ENCODE assay signal across 24 mouse cellular contexts in the genomic region with DNA sequence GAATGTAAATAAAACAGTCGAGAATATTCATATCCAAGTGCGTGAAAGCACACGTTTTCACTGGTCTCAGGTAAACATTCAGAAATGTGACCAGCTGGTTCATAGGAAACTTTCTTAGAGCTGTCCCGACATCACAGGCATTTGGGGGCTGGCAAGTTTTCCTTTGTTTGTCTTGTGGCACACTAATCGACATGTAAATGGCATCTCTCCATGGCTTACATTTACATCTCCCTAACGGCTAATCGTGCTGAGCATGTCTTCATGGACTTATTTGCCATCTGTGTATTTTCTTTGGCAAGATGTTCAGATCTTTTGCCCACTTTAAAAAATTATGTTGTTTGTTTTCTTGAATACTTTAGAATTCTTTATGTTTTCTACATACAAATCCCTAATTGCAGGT. TPM values are rescaled to one million over a fixed set of nuclear protein-coding genes. Genes with fewer than 3 reads are reported as not detected.
A peak's percentile ranks its signal among the peaks of the same experiment; 100 is the strongest.
DNase-seq lines count a peak whose midpoint lies in the region; ATAC-seq and TF ChIP-seq lines count a peak whose summit lies in the region.
"Had no signal": no experiment of that assay in that cellular context is flagged by ENCODE, and none has a peak within 500 bp of the region (broad histone marks: within the 10 kb centered on the region; RNA-seq: fewer than 3 reads in every experiment).

No protein-coding gene starts in this region.

- no peak overlapping the region for H3K27ac ChIP-seq in forebrain, embryonic 14.5 days (ENCODE audit: low read depth, low read length)
- H3K27ac ChIP-seq in forebrain, embryonic 13.5 days = no peak overlapping the region
- H3K27ac ChIP-seq in forebrain, postnatal 0 days (ENCODE audit: low read depth, low read length) = no peak overlapping the region
- H3K27ac ChIP-seq in forebrain, embryonic 16.5 days (ENCODE audit: low read length) = no peak overlapping the region
- H3K27ac ChIP-seq in layer of hippocampus, adult 2 months = no peak overlapping the region

- no peak overlapping the region for H3K4me3 ChIP-seq in forebrain, embryonic 14.5 days (ENCODE audit: low read depth, low read length)
- no peak overlapping the region for H3K4me3 ChIP-seq in forebrain, embryonic 13.5 days
- no peak overlapping the region for H3K4me3 ChIP-seq in forebrain, postnatal 0 days (ENCODE audit: low read depth, low read length)
- no peak overlapping the region for H3K4me3 ChIP-seq in forebrain, embryonic 16.5 days (replicated peaks; ENCODE audit: low read length)
- no peak overlapping the region for H3K4me3 ChIP-seq in layer of hippocampus, adult 2 months

- H3K4me1 ChIP-seq in forebrain, embryonic 14.5 days (ENCODE audit: control insufficient read depth, insufficient read depth, low read length) = no peaks in the 10 kb centered on the region
- H3K4me1 ChIP-seq in forebrain, embryonic 13.5 days = no peaks in the 10 kb centered on the region
- H3K4me1 ChIP-seq in forebrain, postnatal 0 days (ENCODE audit: insufficient read depth) = no peaks in the 10 kb centered on the region
- H3K4me1 ChIP-seq in forebrain, embryonic 16.5 days (replicated peaks; ENCODE audit: control insufficient read depth, insufficient read depth, low read length) = 0 out of 2 replicates have a peak, but pooled peaks cover 2% of the 10 kb centered on the region

- ATAC-seq in forebrain, embryonic 14.5 days = no peak
- ATAC-seq in forebrain, embryonic 13.5 days = no peak
- ATAC-seq in forebrain, postnatal 0 days = no peak
- no peak for ATAC-seq in forebrain, embryonic 16.5 days
- ATAC-seq: activated CD4-positive, CD25-positive, alpha-beta regulatory T cell, adult 4 months; CD4-positive, CD25-positive, alpha-beta regulatory T cell, adult 4 months; Patski had no signal

- WGBS in forebrain, embryonic 14.5 days = 55% methylated on average over 7 of the region's 7 CpGs
- WGBS in forebrain, embryonic 13.5 days = 67% methylated on average over 7 of the region's 7 CpGs
- 46% methylated on average over 7 of the region's 7 CpGs for WGBS in forebrain, postnatal 0 days
- 47% methylated on average over 7 of the region's 7 CpGs for WGBS in forebrain, embryonic 16.5 days

- TF ChIP-seq CTCF in forebrain, postnatal 0 days (IDR thresholded peaks at IDR 0.05; ENCODE audit: low read depth) = no peak
- no peak for TF ChIP-seq CTCF in brain, embryonic 14.5 days (IDR thresholded peaks at IDR 0.05; ENCODE audit: borderline replicate concordance, extremely low read depth, insufficient read depth, insufficient read length)
- no peak for TF ChIP-seq CTCF in layer of hippocampus, adult 2 months (conservative IDR thresholded peaks at IDR 0.05)

- no peaks in the 10 kb centered on the region for H3K27me3 ChIP-seq in forebrain, embryonic 14.5 days (replicated peaks; ENCODE audit: control insufficient read depth, insufficient read depth, low read length)
- H3K27me3 ChIP-seq in forebrain, embryonic 13.5 days = no peaks in the 10 kb centered on the region
- no peaks in the 10 kb centered on the region for H3K27me3 ChIP-seq in forebrain, postnatal 0 days (ENCODE audit: insufficient read depth, low read length)
- H3K27me3 ChIP-seq in forebrain, embryonic 16.5 days (replicated peaks; ENCODE audit: control insufficient read depth, insufficient read depth, low read length) = no peaks in the 10 kb centered on the region
- H3K27me3 ChIP-seq: CH12.LX, Patski had no signal

- no peaks in the 10 kb centered on the region for H3K36me3 ChIP-seq in forebrain, embryonic 14.5 days (ENCODE audit: control insufficient read depth, insufficient read depth, low read length)
- H3K36me3 ChIP-seq in forebrain, embryonic 13.5 days (ENCODE audit: poor library complexity, severe bottlenecking) = no peaks in the 10 kb centered on the region
- no peaks in the 10 kb centered on the region for H3K36me3 ChIP-seq in forebrain, postnatal 0 days (ENCODE audit: insufficient read depth)
- H3K36me3 ChIP-seq in forebrain, embryonic 16.5 days (ENCODE audit: control insufficient read depth, insufficient read depth) = no peaks in the 10 kb centered on the region
- H3K36me3 ChIP-seq: G1E had no signal

- H3K4me2 ChIP-seq in forebrain, embryonic 14.5 days (ENCODE audit: low read length) = no peak overlapping the region
- no peak overlapping the region for H3K4me2 ChIP-seq in forebrain, embryonic 13.5 days
- H3K4me2 ChIP-seq in forebrain, postnatal 0 days (ENCODE audit: low read depth) = no peak overlapping the region
- no peak overlapping the region for H3K4me2 ChIP-seq in forebrain, embryonic 16.5 days (ENCODE audit: low read length)

- H3K9ac ChIP-seq in forebrain, embryonic 14.5 days (ENCODE audit: low read length) = no peak overlapping the region
- no peak overlapping the region for H3K9ac ChIP-seq in forebrain, embryonic 13.5 days
- no peak overlapping the region for H3K9ac ChIP-seq in forebrain, postnatal 0 days
- H3K9ac ChIP-seq in forebrain, embryonic 16.5 days (replicated peaks; ENCODE audit: low read depth, low read length) = no peak overlapping the region

- 0 out of 2 replicates have a peak, but pooled peaks cover 2% of the 10 kb centered on the region for H3K9me3 ChIP-seq in forebrain, embryonic 14.5 days (replicated peaks; ENCODE audit: control insufficient read depth, low read length)
- H3K9me3 ChIP-seq in forebrain, embryonic 13.5 days (replicated peaks) = 0 out of 2 replicates have a peak, but pooled peaks cover 2% of the 10 kb centered on the region
- H3K9me3 ChIP-seq in forebrain, postnatal 0 days (ENCODE audit: low read length) = 0 out of 2 replicates have a peak, but pooled peaks cover 4% of the 10 kb centered on the region
- H3K9me3 ChIP-seq in forebrain, embryonic 16.5 days (ENCODE audit: control insufficient read depth, low read length) = no peaks in the 10 kb centered on the region

- peak; percentile 64 for DNase-seq in forebrain, embryonic 14.5 days (ENCODE audit: low spot score)
- DNase-seq in forebrain, postnatal 0 days = peak; percentile 41
- DNase-seq in brain, embryonic 14.5 days (ENCODE audit: low read depth) = peak; percentile 72
- DNase-seq in layer of hippocampus, adult 2 months (ENCODE audit: low spot score in 2 of 2) = no peak
- DNase-seq: adrenal gland, adult 2 months; adrenal gland, adult 8-10 months; adrenal gland, postnatal 10 days; adrenal gland, postnatal 14 days; adrenal gland, postnatal 25 days; adrenal gland, postnatal 36 days; B cell, adult 2 months; cerebellum, adult 11 months; cerebellum, adult 11-12 months; cerebellum, adult 18-20 months; cerebellum, adult 2 months had no signal

- no peak for TF ChIP-seq POLR2A in brain, embryonic 14.5 days (IDR thresholded peaks at IDR 0.05; ENCODE audit: borderline replicate concordance, extremely low read depth, insufficient read depth, insufficient read length, poor library complexity, severe bottlenecking)

RNA-seq across cellular contexts. Expression of a gene that starts 49.2 kb away (rescaled TPM):
- polyA plus RNA-seq in forebrain, embryonic 14.5 days (2014; fragmentation: Nextera tagmentation; extraction: Ambion mirVana) = 3.0 TPM in 2 replicates
- polyA plus RNA-seq in forebrain, embryonic 13.5 days (2015; fragmentation: Nextera tagmentation; extraction: Ambion mirVana) = 2.2 and 2.3 TPM in 2 replicates
- total RNA-seq in forebrain, postnatal 0 days (2014; rRNA removed) = 22.5 and 33.1 TPM in 2 replicates
- polyA plus RNA-seq in forebrain, postnatal 0 days (2015; fragmentation: Nextera tagmentation; extraction: Ambion mirVana) = 5.1 and 6.9 TPM in 2 replicates
- 1.2 and 2.6 TPM in 2 replicates for polyA plus RNA-seq in forebrain, embryonic 16.5 days (2015; fragmentation: Nextera tagmentation; extraction: Ambion mirVana)
- polyA plus RNA-seq in brain, embryonic 14.5 days (2012; rRNA removed) = 15.2 and 16.3 TPM in 2 replicates
- 10 to 100 TPM; 40.0 to 42.0 TPM for total RNA-seq in layer of hippocampus, adult 2 months (2021)
- total RNA-seq: CH12.LX, G1E, MEL had no signal
- polyA plus RNA-seq: activated CD4-positive, CD25-positive, alpha-beta regulatory T cell, adult 4 months; C2C12; CD4-positive, CD25-positive, alpha-beta regulatory T cell, adult 4 months; G1E; Patski had no signal

Comparison
In these comparisons a context has a peak if more than half of its experiments do, and no peak if none do; other contexts are left out.
1. DNase-seq: peak in forebrain, embryonic 14.5 days (single experiment), forebrain, postnatal 0 days (single experiment) and brain, embryonic 14.5 days (single experiment); none in layer of hippocampus, adult 2 months (0 of 2).